Mouse (Mus musculus) liver, embryonic 16.5 days (tissue): ENCODE results near the gene Ccdc142. TPM values are rescaled to one million over a fixed set of nuclear protein-coding genes. Genes with fewer than 3 reads are reported as not detected.

ENCODE experiments used
- ATAC-seq: fragments of 200-750 bp; cut with Nextera tagmentation; 2 replicates; pipeline ENCODE4 v1.8.0; 2017; ENCODE audit warnings: low read depth, mild to moderate bottlenecking, moderate number of reproducible peaks, moderate library complexity
- H3K27ac ChIP-seq: fragments of 300-500 bp; sonication (generic); 2 replicates; pipeline ENCODE4 v1.5.1; 2014; ENCODE audit warnings: mild to moderate bottlenecking, low read length
- H3K27me3 ChIP-seq: fragments of 300-500 bp; sonication (generic); 2 replicates; pipeline ENCODE4 v1.6.1; 2014; ENCODE audit warnings: low read depth, low read length, mixed read lengths; ENCODE audit not compliant: control insufficient read depth, insufficient read depth
- H3K36me3 ChIP-seq: fragments of 300-500 bp; sonication (generic); 2 replicates; pipeline ENCODE4 v1.6.1; 2014; ENCODE audit warnings: mild to moderate bottlenecking; ENCODE audit not compliant: control insufficient read depth, insufficient read depth
- H3K4me1 ChIP-seq: fragments of 300-500 bp; sonication (generic); 2 replicates; pipeline ENCODE4 v1.6.1; 2014; ENCODE audit warnings: low read depth, low read length, mixed read lengths; ENCODE audit not compliant: control insufficient read depth
- H3K4me2 ChIP-seq: fragments of 300-500 bp; sonication (generic); 2 replicates; pipeline ENCODE4 v1.6.1; 2014; ENCODE audit warnings: low read depth, low read length, mixed read lengths
- H3K4me3 ChIP-seq: fragments of 300-500 bp; sonication (generic); 2 replicates; pipeline ENCODE4 v1.5.1; 2014; ENCODE audit warnings: low read depth, mild to moderate bottlenecking, low read length
- H3K9ac ChIP-seq: fragments of 300-500 bp; sonication (generic); 2 replicates; pipeline ENCODE4 v1.6.1; 2014; ENCODE audit warnings: low read depth, low read length
- H3K9me3 ChIP-seq: fragments of 300-500 bp; sonication (generic); replicated peaks from 2 replicates; pipeline ENCODE4 v1.6.1; 2016; ENCODE audit warnings: low read length; ENCODE audit not compliant: control insufficient read depth
- WGBS: fragments of 180-500 bp; shearing (Covaris S2); extraction: QIAGEN DNeasy Blood & Tissue Kit; methylation state at CpG from one replicate; pipeline ENCODE4 v1.1.7; 2014; ENCODE audit not compliant: insufficient replicate concordance; 5-methylcytosine and 5-hydroxymethylcytosine counted together
- polyA plus RNA-seq: library from polyadenylated mRNA; unstranded; fragments of >200 nt; fragmentation: Nextera tagmentation; extraction: Ambion mirVana; gene quantifications from 2 replicates; pipeline ENCODE4 v1.2.1, GENCODE M21; 2015

Ccdc142 gene
- 0.59 and 1.1 TPM in 2 replicates for polyA plus RNA-seq

- Histone ChIP-seq H3K36me3 (no peaks in the 10 kb centered on the region), H3K9ac (peak within 1 kb of the TSS; percentile 90), H3K4me2 (peak within 1 kb of the TSS; percentile 100), H3K9me3 (no peaks in the 10 kb centered on the region), H3K27me3 (no peaks in the 10 kb centered on the region; the same call in 1 of the 2 replicates), H3K4me3 (peak within 1 kb of the TSS; percentile 86), H3K27ac (peak within 1 kb of the TSS; percentile 85), H3K4me1 (peaks cover 24% of the 10 kb centered on the region)
- peak; percentile 83 for ATAC-seq
- WGBS = under 1% methylated on average over 25 of the region's 25 CpGs
Observed at GRCm38 (mm10) chr6:83101316-83101687, at the start of gene Ccdc142, which contains the start of gene Gm42688. Gene Ccdc142 (plus strand): TSS chr6:83101601. Gene Gm42688 (plus strand): TSS chr6:83101617.

GRCm38 (mm10) chr6:83053136-83053960, 48.1 kb upstream of the Ccdc142 start:
- 2% methylated on average over 26 of the region's 26 CpGs for WGBS

GRCm38 (mm10) chr6:83054074-83054851, 47.1 kb upstream of the Ccdc142 start, which contains the start of gene Aup1:
Gene Aup1 (plus strand): TSS chr6:83054521.
- H3K27me3 ChIP-seq = no peaks in the 10 kb centered on the region
- peak within 1 kb of the TSS; percentile 93 for H3K27ac ChIP-seq
- H3K9ac ChIP-seq = peak within 1 kb of the TSS; percentile 92
- H3K9me3 ChIP-seq = no peaks in the 10 kb centered on the region
- peak within 1 kb of the TSS; percentile 90 for H3K4me3 ChIP-seq
- peak within 1 kb of the TSS; percentile 96 for H3K4me2 ChIP-seq
- peak; percentile 94 for ATAC-seq
- WGBS = under 1% methylated on average over 60 of the region's 64 CpGs
- H3K4me1 ChIP-seq = peaks cover 30% of the 10 kb centered on the region
- peaks cover 28% of the 10 kb centered on the region for H3K36me3 ChIP-seq

More at GRCm38 (mm10) chr6:83053136-83053960, 48.1 kb upstream of the Ccdc142 start:
- Histone ChIP-seq H3K27ac (peak overlapping the region; percentile 93), H3K9me3 (no peaks in the 10 kb centered on the region), H3K4me2 (peak overlapping the region; percentile 96), H3K27me3 (no peaks in the 10 kb centered on the region), H3K36me3 (peaks cover 28% of the 10 kb centered on the region), H3K4me3 (peak overlapping the region; percentile 90), H3K9ac (peak overlapping the region; percentile 92), H3K4me1 (peaks cover 25% of the 10 kb centered on the region)
- ATAC-seq = no peak

- WGBS = under 1% methylated on average over 50 of the region's 50 CpGs
- H3K9ac ChIP-seq = peak within 1 kb of the TSS; percentile 92
- ATAC-seq = peak; percentile 9
- peak within 1 kb of the TSS; percentile 96 for H3K4me2 ChIP-seq
- no peaks in the 10 kb centered on the region for H3K9me3 ChIP-seq
- H3K27me3 ChIP-seq = no peaks in the 10 kb centered on the region
- H3K36me3 ChIP-seq = peaks cover 28% of the 10 kb centered on the region
- H3K4me3 ChIP-seq = peak within 1 kb of the TSS; percentile 90
- H3K27ac ChIP-seq = peak within 1 kb of the TSS; percentile 93
- peaks cover 31% of the 10 kb centered on the region for H3K4me1 ChIP-seq
Observed at GRCm38 (mm10) chr6:83054871-83055431, 46.5 kb upstream of the Ccdc142 start, which contains the start of gene Htra2. Gene Htra2 (minus strand): TSS chr6:83055273.

- 0 out of 2 replicates have a peak within 1 kb of the TSS, but pooled peaks have one; percentile 16 for H3K27ac ChIP-seq
- H3K9me3 ChIP-seq = no peaks in the 10 kb centered on the region
- H3K36me3 ChIP-seq = peaks cover 15% of the 10 kb centered on the region
- peaks cover 21% of the 10 kb centered on the region for H3K4me1 ChIP-seq
- ATAC-seq = peak; percentile 12
- peaks cover 15% of the 10 kb centered on the region for H3K27me3 ChIP-seq
- H3K4me3 ChIP-seq = peak within 1 kb of the TSS; percentile 38
- peak within 1 kb of the TSS; percentile 30 for H3K4me2 ChIP-seq
- H3K9ac ChIP-seq = no peak within 1 kb of the TSS; the same call in 1 of the 2 replicates
- 48% methylated on average over 3 of the region's 3 CpGs for WGBS
Observed at GRCm38 (mm10) chr6:83057790-83058189, 43.6 kb upstream of the Ccdc142 start, which contains the start of gene Dqx1. Gene Dqx1 (plus strand): TSS chr6:83057844.

GRCm38 (mm10) chr6:83058725-83059124, 42.7 kb upstream of the Ccdc142 start:
- no peak for ATAC-seq
- H3K36me3 ChIP-seq = peaks cover 15% of the 10 kb centered on the region
- 70% methylated on average over 2 of the region's 2 CpGs for WGBS
- peak overlapping the region; percentile 38 for H3K4me3 ChIP-seq
- no peak overlapping the region; the same call in 1 of the 2 replicates for H3K9ac ChIP-seq
- peaks cover 24% of the 10 kb centered on the region for H3K27me3 ChIP-seq
- peaks cover 15% of the 10 kb centered on the region for H3K4me1 ChIP-seq
- peak overlapping the region; percentile 30 for H3K4me2 ChIP-seq
- no peaks in the 10 kb centered on the region for H3K9me3 ChIP-seq
- no peak overlapping the region for H3K27ac ChIP-seq

GRCm38 (mm10) chr6:83065995-83066394, 35.4 kb upstream of the Ccdc142 start:
- Histone ChIP-seq H3K27me3 (peaks cover 97% of the 10 kb centered on the region), H3K36me3 (no peaks in the 10 kb centered on the region), H3K9ac (no peak overlapping the region), H3K9me3 (no peaks in the 10 kb centered on the region), H3K27ac (no peak overlapping the region), H3K4me3 (no peak overlapping the region), H3K4me2 (no peak overlapping the region), H3K4me1 (peaks cover 14% of the 10 kb centered on the region)
- WGBS = 27% methylated on average over 8 of the region's 8 CpGs
- no peak for ATAC-seq

GRCm38 (mm10) chr6:83066441-83066840, 35.0 kb upstream of the Ccdc142 start:
- H3K4me3 ChIP-seq = no peak overlapping the region

More at GRCm38 (mm10) chr6:83066441-83066840, 35.0 kb upstream of the Ccdc142 start:
- Histone ChIP-seq H3K4me1 (peaks cover 19% of the 10 kb centered on the region), H3K4me2 (no peak overlapping the region), H3K36me3 (no peaks in the 10 kb centered on the region), H3K9ac (no peak overlapping the region), H3K27me3 (peaks cover 99% of the 10 kb centered on the region), H3K9me3 (no peaks in the 10 kb centered on the region), H3K27ac (no peak overlapping the region)
- 31% methylated on average over 6 of the region's 6 CpGs for WGBS
- no peak for ATAC-seq
